Mouse (Mus musculus) left cerebral cortex, adult 11 months (tissue): ENCODE measurements around the gene Pold4.
A peak's percentile ranks its signal among the peaks of the same experiment; 100 is the strongest.

Experiments
- DNase-seq: peaks from one replicate; pipeline ENCODE4 v3.0.0; 2022; ENCODE audit warnings: low spot score

The Pold4 gene

GRCm38 (mm10) chr19:4231253-4232185, at the start of gene Pold4:
Gene Pold4, plus strand, starts transcription at chr19:4231899.
- peak; percentile 97 for DNase-seq

GRCm38 (mm10) chr19:4183689-4184088, 48.0 kb upstream of the Pold4 start:
- no peak for DNase-seq

GRCm38 (mm10) chr19:4184976-4185975, 46.4 kb upstream of the Pold4 start:
- DNase-seq: no peak

GRCm38 (mm10) chr19:4187303-4187702, 44.4 kb upstream of the Pold4 start:
- no peak for DNase-seq

- DNase-seq: no peak
Observed at GRCm38 (mm10) chr19:4189051-4189620, 42.6 kb upstream of the Pold4 start.

- no peak for DNase-seq
Observed at GRCm38 (mm10) chr19:4190831-4191334, 40.8 kb upstream of the Pold4 start, which contains the start of gene Tbc1d10c. Gene Tbc1d10c, minus strand, starts transcription at chr19:4191284.

GRCm38 (mm10) chr19:4191528-4192250, 40.0 kb upstream of the Pold4 start, which contains the start of gene Ppp1ca:
Gene Ppp1ca, plus strand, starts transcription at chr19:4192065.
- peak; percentile 85 for DNase-seq

- DNase-seq: no peak
Observed at GRCm38 (mm10) chr19:4192251-4192985, 39.3 kb upstream of the Pold4 start.

- no peak for DNase-seq
Observed at GRCm38 (mm10) chr19:4193129-4193528, 38.6 kb upstream of the Pold4 start.

GRCm38 (mm10) chr19:4194021-4194724, 37.5 kb upstream of the Pold4 start:
- no peak for DNase-seq

- DNase-seq: no peak
Observed at GRCm38 (mm10) chr19:4194776-4195650, 36.7 kb upstream of the Pold4 start.

- DNase-seq: no peak
Observed at GRCm38 (mm10) chr19:4196048-4196447, 35.7 kb upstream of the Pold4 start.

- DNase-seq: no peak
Observed at GRCm38 (mm10) chr19:4196548-4196947, 35.2 kb upstream of the Pold4 start.

GRCm38 (mm10) chr19:4197180-4197579, 34.5 kb upstream of the Pold4 start:
- DNase-seq: no peak

GRCm38 (mm10) chr19:4201291-4201909, 30.3 kb upstream of the Pold4 start, which contains the start of gene Rad9a:
Gene Rad9a, minus strand, starts transcription at chr19:4201662.
- DNase-seq: peak; percentile 96

- DNase-seq: no peak
Observed at GRCm38 (mm10) chr19:4202149-4202548, 29.6 kb upstream of the Pold4 start.

GRCm38 (mm10) chr19:4203148-4203547, 28.6 kb upstream of the Pold4 start:
- DNase-seq: no peak
